Mouse (Mus musculus): ENCODE measurements at regions not wholly inside any gene's neighbourhood (a gene's known extent, or its start where the extent isn't known, plus 50 kb on each side); places are given as distances from the start of the nearest gene placed in this dataset.

- Histone ChIP-seq H3K36me3 (ENCODE audit: insufficient read depth, low read length) (no peaks in the 10 kb centered on the region), H3K9me3 (ENCODE audit: low read length) (no peaks in the 10 kb centered on the region), H3K4me1 (ENCODE audit: insufficient read depth, low read depth, low read length) (no peaks in the 10 kb centered on the region), H3K9ac (replicated peaks; ENCODE audit: low read depth) (no peak overlapping the region), H3K27ac (ENCODE audit: low read length) (no peak overlapping the region), H3K4me3 (ENCODE audit: low read depth, low read length) (no peak overlapping the region), H3K4me2 (replicated peaks; ENCODE audit: low read depth, low read length) (no peak overlapping the region), H3K27me3 (replicated peaks; ENCODE audit: insufficient read depth, low read length) (no peaks in the 10 kb centered on the region)
- ATAC-seq (no peak), DNase-seq (ENCODE audit: low spot score) (no peak)
- WGBS = 30% methylated on average over 8 of the region's 8 CpGs
- TF ChIP-seq EP300 (IDR thresholded peaks at IDR 0.05) (no peak), CTCF (IDR thresholded peaks at IDR 0.05) (no peak)
Observed at GRCm38 (mm10) chr10:99320797-99321196, 57.8 kb downstream of the Dusp6 start.

GRCm38 (mm10) chr10:99323358-99323757, 60.3 kb downstream of the Dusp6 start:
- H3K4me3 ChIP-seq (ENCODE audit: low read depth, low read length) = no peak overlapping the region
- WGBS = 86% methylated on average over 8 of the region's 8 CpGs

GRCm38 (mm10) chr10:99327501-99327900, 64.5 kb downstream of the Dusp6 start:
- WGBS = 89% methylated on average over 2 of the region's 2 CpGs
- DNase-seq (ENCODE audit: low spot score) (no peak), ATAC-seq (no peak)
- Histone ChIP-seq H3K4me2 (replicated peaks; ENCODE audit: low read depth, low read length) (no peak overlapping the region), H3K4me1 (ENCODE audit: insufficient read depth, low read depth, low read length) (no peaks in the 10 kb centered on the region), H3K9ac (replicated peaks; ENCODE audit: low read depth) (no peak overlapping the region), H3K27ac (ENCODE audit: low read length) (no peak overlapping the region), H3K36me3 (ENCODE audit: insufficient read depth, low read length) (no peaks in the 10 kb centered on the region), H3K9me3 (ENCODE audit: low read length) (no peaks in the 10 kb centered on the region), H3K27me3 (replicated peaks; ENCODE audit: insufficient read depth, low read length) (no peaks in the 10 kb centered on the region), H3K4me3 (ENCODE audit: low read depth, low read length) (no peak overlapping the region)
- no peak for TF ChIP-seq CTCF (IDR thresholded peaks at IDR 0.05)

More at GRCm38 (mm10) chr10:99323358-99323757, 60.3 kb downstream of the Dusp6 start:
- no peak for DNase-seq (ENCODE audit: low spot score)
- no peak for TF ChIP-seq CTCF (IDR thresholded peaks at IDR 0.05)
- H3K36me3 ChIP-seq (ENCODE audit: insufficient read depth, low read length) = no peaks in the 10 kb centered on the region
- H3K27ac ChIP-seq (ENCODE audit: low read length) = no peak overlapping the region
- H3K9me3 ChIP-seq (ENCODE audit: low read length) = no peaks in the 10 kb centered on the region
- ATAC-seq = no peak
- H3K27me3 ChIP-seq (replicated peaks; ENCODE audit: insufficient read depth, low read length) = no peaks in the 10 kb centered on the region
- H3K9ac ChIP-seq (replicated peaks; ENCODE audit: low read depth) = no peak overlapping the region
- no peak overlapping the region for H3K4me2 ChIP-seq (replicated peaks; ENCODE audit: low read depth, low read length)
- no peaks in the 10 kb centered on the region for H3K4me1 ChIP-seq (ENCODE audit: insufficient read depth, low read depth, low read length)

GRCm38 (mm10) chr10:99328568-99328967, 65.5 kb downstream of the Dusp6 start:
- ATAC-seq (no peak), DNase-seq (ENCODE audit: low spot score) (no peak)
- TF ChIP-seq CTCF (IDR thresholded peaks at IDR 0.05) = no peak
- no peak for TF ChIP-seq EP300 (IDR thresholded peaks at IDR 0.05)
- 78% methylated on average over 8 of the region's 8 CpGs for WGBS
- Histone ChIP-seq H3K36me3 (ENCODE audit: insufficient read depth, low read length) (no peaks in the 10 kb centered on the region), H3K9me3 (ENCODE audit: low read length) (no peaks in the 10 kb centered on the region), H3K9ac (replicated peaks; ENCODE audit: low read depth) (no peak overlapping the region), H3K4me3 (ENCODE audit: low read depth, low read length) (no peak overlapping the region), H3K4me2 (replicated peaks; ENCODE audit: low read depth, low read length) (no peak overlapping the region), H3K27me3 (replicated peaks; ENCODE audit: insufficient read depth, low read length) (no peaks in the 10 kb centered on the region), H3K4me1 (ENCODE audit: insufficient read depth, low read depth, low read length) (no peaks in the 10 kb centered on the region), H3K27ac (ENCODE audit: low read length) (no peak overlapping the region)

- DNase-seq (ENCODE audit: low spot score) (no peak), ATAC-seq (no peak)
- H3K9ac ChIP-seq (replicated peaks; ENCODE audit: low read depth) = no peak overlapping the region
- WGBS = 95% methylated on average over 6 of the region's 6 CpGs
- TF ChIP-seq CTCF (IDR thresholded peaks at IDR 0.05) = no peak
- no peak for TF ChIP-seq EP300 (IDR thresholded peaks at IDR 0.05)
- H3K9me3 ChIP-seq (ENCODE audit: low read length) = no peaks in the 10 kb centered on the region
- H3K4me1 ChIP-seq (ENCODE audit: insufficient read depth, low read depth, low read length) = no peaks in the 10 kb centered on the region
- no peaks in the 10 kb centered on the region for H3K36me3 ChIP-seq (ENCODE audit: insufficient read depth, low read length)
- H3K27me3 ChIP-seq (replicated peaks; ENCODE audit: insufficient read depth, low read length) = no peaks in the 10 kb centered on the region
- H3K27ac ChIP-seq (ENCODE audit: low read length) = no peak overlapping the region
- H3K4me3 ChIP-seq (ENCODE audit: low read depth, low read length) = no peak overlapping the region
- no peak overlapping the region for H3K4me2 ChIP-seq (replicated peaks; ENCODE audit: low read depth, low read length)
Observed at GRCm38 (mm10) chr10:99329469-99329868, 66.4 kb downstream of the Dusp6 start.

- Histone ChIP-seq H3K9ac (replicated peaks; ENCODE audit: low read depth) (no peak overlapping the region), H3K4me1 (ENCODE audit: insufficient read depth, low read depth, low read length) (no peaks in the 10 kb centered on the region), H3K4me2 (replicated peaks; ENCODE audit: low read depth, low read length) (no peak overlapping the region), H3K27ac (ENCODE audit: low read length) (no peak overlapping the region), H3K36me3 (ENCODE audit: insufficient read depth, low read length) (no peaks in the 10 kb centered on the region), H3K4me3 (ENCODE audit: low read depth, low read length) (no peak overlapping the region), H3K27me3 (replicated peaks; ENCODE audit: insufficient read depth, low read length) (no peaks in the 10 kb centered on the region), H3K9me3 (ENCODE audit: low read length) (no peaks in the 10 kb centered on the region)
- TF ChIP-seq CTCF (IDR thresholded peaks at IDR 0.05) (no peak), EP300 (IDR thresholded peaks at IDR 0.05) (no peak)
- ATAC-seq (no peak), DNase-seq (ENCODE audit: low spot score) (no peak)
- 61% methylated on average over 7 of the region's 7 CpGs for WGBS
Observed at GRCm38 (mm10) chr10:99330519-99330918, 67.5 kb downstream of the Dusp6 start.

GRCm38 (mm10) chr10:99331876-99332275, 68.8 kb downstream of the Dusp6 start:
- no peak for DNase-seq (ENCODE audit: low spot score)
- WGBS = 80% methylated on average over 12 of the region's 12 CpGs
- Histone ChIP-seq H3K36me3 (ENCODE audit: insufficient read depth, low read length) (no peaks in the 10 kb centered on the region), H3K4me2 (replicated peaks; ENCODE audit: low read depth, low read length) (no peak overlapping the region), H3K9me3 (ENCODE audit: low read length) (no peaks in the 10 kb centered on the region), H3K9ac (replicated peaks; ENCODE audit: low read depth) (no peak overlapping the region), H3K27ac (ENCODE audit: low read length) (no peak overlapping the region), H3K27me3 (replicated peaks; ENCODE audit: insufficient read depth, low read length) (no peaks in the 10 kb centered on the region), H3K4me1 (ENCODE audit: insufficient read depth, low read depth, low read length) (no peaks in the 10 kb centered on the region), H3K4me3 (ENCODE audit: low read depth, low read length) (no peak overlapping the region)
- no peak for ATAC-seq
- TF ChIP-seq CTCF (IDR thresholded peaks at IDR 0.05) = no peak
- no peak for TF ChIP-seq EP300 (IDR thresholded peaks at IDR 0.05)
